Mouse (Mus musculus) CH12.LX (cell line): ENCODE data around the gene Fam222b. TPM values are rescaled to one million over a fixed set of nuclear protein-coding genes. Genes with fewer than 3 reads are reported as not detected.

Experiments
- DNase-seq: peaks from one replicate; pipeline ENCODE4 v3.0.0-alpha.2; 2013; ENCODE audit errors: extremely low read depth
- H3K27ac ChIP-seq: 2 replicates; pipeline ENCODE4 v1.5.1; 2012; ENCODE audit warnings: low read depth, mild to moderate bottlenecking, control low read depth, moderate library complexity; ENCODE audit not compliant: insufficient read depth
- H3K27me3 ChIP-seq: replicated peaks from 2 replicates; pipeline ENCODE3; 2012; ENCODE audit warnings: inconsistent platforms
- H3K36me3 ChIP-seq, 2 experiments: replicated peaks in 1 of 2; 2 replicates each; pipeline versions ENCODE3 to v1.6.1; 2012; ENCODE audit warnings: inconsistent platforms in 1 of 2, low read length in 1 of 2, mild to moderate bottlenecking in 1 of 2, mixed read lengths in 1 of 2, moderate library complexity in 1 of 2; ENCODE audit not compliant: control insufficient read depth in 1 of 2, insufficient read depth in 1 of 2
- H3K4me1 ChIP-seq, 2 experiments: 2 replicates each; pipeline ENCODE4 v1.6.1; 2012; ENCODE audit warnings: inconsistent platforms in 1 of 2, moderate library complexity in 1 of 2; ENCODE audit not compliant: insufficient read depth in 2 of 2, control insufficient read depth in 1 of 2
- H3K4me2 ChIP-seq: 2 replicates; pipeline ENCODE4 v1.6.1; 2012; ENCODE audit warnings: low read depth, mild to moderate bottlenecking, control low read depth; ENCODE audit not compliant: poor library complexity, insufficient read depth, severe bottlenecking
- H3K4me3 ChIP-seq, 3 experiments: fragments of 150-350 bp in 1 of 3; sonication (generic) in 1 of 3; replicated peaks in 1 of 3; 2 replicates each; pipeline versions ENCODE3 to v1.5.1; 2011 to 2012; ENCODE audit warnings: low read depth in 2 of 3, low read length in 2 of 3, mild to moderate bottlenecking in 2 of 3, moderate library complexity in 2 of 3, control low read depth in 1 of 3, improper control_type of control experiment in 1 of 3, inconsistent platforms in 1 of 3, mixed read lengths in 1 of 3; ENCODE audit not compliant: poor library complexity in 1 of 3
- H3K79me2 ChIP-seq: replicated peaks from 2 replicates; pipeline ENCODE4 v1.6.1; 2012; ENCODE audit warnings: mild to moderate bottlenecking, moderate library complexity; ENCODE audit not compliant: control insufficient read depth, poor library complexity, insufficient read depth, severe bottlenecking; ENCODE audit errors: extremely low read depth
- H3K9ac ChIP-seq: 2 replicates; pipeline ENCODE4 v1.6.1; 2012; ENCODE audit warnings: low read depth, mild to moderate bottlenecking, control low read depth, moderate library complexity; ENCODE audit not compliant: insufficient read depth
- H3K9me3 ChIP-seq: replicated peaks from 2 replicates; pipeline ENCODE3; 2012; ENCODE audit warnings: low read length, inconsistent platforms, mixed read lengths
- BHLHE40 ChIP-seq: IDR thresholded peaks from 2 replicates; pipeline ENCODE4 v1.6.1; 2011; ENCODE audit warnings: mild to moderate bottlenecking, low read depth, low read length, improper control_type of control experiment
- CHD1 ChIP-seq: IDR thresholded peaks from 2 replicates; pipeline ENCODE4 v1.6.1; 2012; ENCODE audit warnings: low read depth, low read length, improper control_type of control experiment, inconsistent platforms
- E2F4 ChIP-seq: IDR thresholded peaks from 2 replicates; pipeline ENCODE4 v1.6.1; 2011; ENCODE audit warnings: low read depth, low read length, improper control_type of control experiment; ENCODE audit not compliant: insufficient replicate concordance
- EP300 ChIP-seq: IDR thresholded peaks from 2 replicates; pipeline ENCODE4 v1.6.1; 2011; ENCODE audit warnings: low read length, improper control_type of control experiment
- ETS1 ChIP-seq: conservative IDR thresholded peaks from 2 replicates; pipeline ENCODE4 v1.6.1; 2012; ENCODE audit warnings: low read depth, mild to moderate bottlenecking, inconsistent platforms, low read length, improper control_type of control experiment, moderate library complexity
- GABPA ChIP-seq: IDR thresholded peaks from 2 replicates; pipeline ENCODE4 v1.6.1; 2012; ENCODE audit warnings: low read depth, low read length, improper control_type of control experiment, inconsistent platforms; ENCODE audit not compliant: insufficient replicate concordance
- KAT2A ChIP-seq: IDR thresholded peaks from 2 replicates; pipeline ENCODE4 v1.6.1; 2012; ENCODE audit warnings: low read length, improper control_type of control experiment, inconsistent platforms; ENCODE audit not compliant: insufficient replicate concordance
- MAFK ChIP-seq: IDR thresholded peaks from 2 replicates; pipeline ENCODE4 v1.6.1; 2011; ENCODE audit warnings: low read length, improper control_type of control experiment; ENCODE audit not compliant: insufficient replicate concordance
- POLR2A ChIP-seq: IDR thresholded peaks from 2 replicates; pipeline ENCODE4 v1.6.1; 2011; ENCODE audit warnings: low read depth, mild to moderate bottlenecking, improper control_type of control experiment, low read length
- POLR2AphosphoS2 ChIP-seq: IDR thresholded peaks from 2 replicates; pipeline ENCODE4 v1.6.1; 2011; ENCODE audit warnings: low read depth, low read length, improper control_type of control experiment
- TBP ChIP-seq: conservative IDR thresholded peaks from 2 replicates; pipeline ENCODE4 v1.6.1; 2011; ENCODE audit warnings: low read depth, low read length, improper control_type of control experiment
- TCF12 ChIP-seq: IDR thresholded peaks from 2 replicates; pipeline ENCODE4 v1.6.1; 2014; ENCODE audit warnings: low read depth, mild to moderate bottlenecking, inconsistent platforms, low read length, improper control_type of control experiment
- USF2 ChIP-seq: conservative IDR thresholded peaks from 2 replicates; pipeline ENCODE4 v1.6.1; 2011; ENCODE audit warnings: low read depth, low read length, improper control_type of control experiment
- ZMIZ1 ChIP-seq: IDR thresholded peaks from 2 replicates; pipeline ENCODE4 v1.6.1; 2012; ENCODE audit warnings: low read depth, mild to moderate bottlenecking, inconsistent platforms, low read length, improper control_type of control experiment
- ZNF384 ChIP-seq: IDR thresholded peaks from 2 replicates; pipeline ENCODE4 v1.6.1; 2012; ENCODE audit warnings: low read depth, low read length, improper control_type of control experiment, inconsistent platforms
- dilution Hi-C: fragments of 300-500 bp; cut with MboI; formaldehyde crosslinking; loops from 2 replicates; pipeline ENCODE4 v1.14.3; 2020; ENCODE audit warnings: low sequenced_read_pairs; ENCODE audit not compliant: extremely low pct_unique_long_range_greater_than_20kb, extremely low pct_ligation_motif_present
- in situ Hi-C: fragments of 300-500 bp; cut with MboI; formaldehyde crosslinking; loops from 3 replicates; pipeline ENCODE4 v1.14.3; 2019; ENCODE audit warnings: low sequenced_read_pairs, low pct_ligation_motif_present, low pct_unique_long_range_greater_than_20kb, mixed read lengths
- polyA plus RNA-seq: library from polyadenylated mRNA; unstranded; fragments of >175 nt; gene quantifications from 2 replicates; pipeline ENCODE4 v1.2.1, GENCODE M21; 2012; ENCODE audit warnings: low read depth; ENCODE audit not compliant: insufficient read length
- total RNA-seq, 2 experiments: library from RNA; depleted of rRNA; stranded (reverse); fragments of 300-350 nt in 1 of 2; fragments of >200 nt in 1 of 2; gene quantifications; 2 replicates each; pipeline ENCODE4 v1.2.3; 2012 to 2014

The Fam222b gene
- total and polyA plus RNA-seq, 3 experiments = 5.9 to 34.4 (median 8.7) TPM

GRCm38 (mm10) chr11:78137584-78137983 is 43.1 kb downstream of the Fam222b start:
- H3K4me3 ChIP-seq = no peak overlapping the region
- no peak for DNase-seq
- H3K4me1 ChIP-seq = peaks cover 0 to 34% of the 10 kb centered on the region in 2 experiments; a peak in 2 of 4 replicates
- no peak for TF ChIP-seq MAFK
- TF ChIP-seq POLR2AphosphoS2 = no peak
- no peak for TF ChIP-seq CHD1
- no peak for TF ChIP-seq ZMIZ1
- TF ChIP-seq EP300 = no peak
- H3K9ac ChIP-seq = no peak overlapping the region
- no peak overlapping the region for H3K4me2 ChIP-seq
- H3K36me3 ChIP-seq = peaks cover 0 to 68% of the 10 kb centered on the region in 2 experiments
- dilution Hi-C loops = no loop called here
- H3K79me2 ChIP-seq = peaks cover 52% of the 10 kb centered on the region
- H3K9me3 ChIP-seq = no peaks in the 10 kb centered on the region
- H3K27ac ChIP-seq = no peak overlapping the region
- in situ Hi-C loops = no loop called here
- H3K27me3 ChIP-seq = no peaks in the 10 kb centered on the region

- dilution Hi-C loops (no loop called here), in situ Hi-C loops (no loop called here)
- H3K79me2 ChIP-seq = peaks cover 47% of the 10 kb centered on the region
- no peaks in the 10 kb centered on the region for H3K9me3 ChIP-seq
- TF ChIP-seq BHLHE40 = no peak
- no peak for TF ChIP-seq TBP
- TF ChIP-seq ZNF384 = no peak
- TF ChIP-seq KAT2A = no peak
- TF ChIP-seq POLR2A = no peak
- TF ChIP-seq GABPA = no peak
- no peak for TF ChIP-seq TCF12
- H3K27me3 ChIP-seq = no peaks in the 10 kb centered on the region
- H3K9ac ChIP-seq = no peak overlapping the region
- no peak overlapping the region for H3K27ac ChIP-seq
- no peak for DNase-seq
- H3K4me2 ChIP-seq = no peak overlapping the region
- H3K4me1 ChIP-seq = peaks cover 0 to 30% of the 10 kb centered on the region in 2 experiments; a peak in 2 of 4 replicates
- no peak overlapping the region for H3K4me3 ChIP-seq
- H3K36me3 ChIP-seq = peaks cover 2 to 67% of the 10 kb centered on the region in 2 experiments
Observed at GRCm38 (mm10) chr11:78138023-78138422, 43.6 kb downstream of the Fam222b start.

GRCm38 (mm10) chr11:78140665-78141064 is 46.2 kb downstream of the Fam222b start:
- no peak for DNase-seq

More at GRCm38 (mm10) chr11:78140665-78141064, 46.2 kb downstream of the Fam222b start:
- H3K9ac ChIP-seq = no peak overlapping the region
- no peak overlapping the region for H3K4me3 ChIP-seq
- H3K79me2 ChIP-seq = peaks cover 37% of the 10 kb centered on the region
- dilution Hi-C loops (no loop called here), in situ Hi-C loops (no loop called here)
- no peak overlapping the region for H3K27ac ChIP-seq
- no peaks in the 10 kb centered on the region for H3K9me3 ChIP-seq
- peaks cover 23 to 79% of the 10 kb centered on the region in 2 experiments for H3K36me3 ChIP-seq
- TF ChIP-seq ETS1 (no peak), E2F4 (no peak), BHLHE40 (no peak), CHD1 (no peak), ZMIZ1 (no peak), USF2 (no peak)
- H3K4me2 ChIP-seq = no peak overlapping the region
- H3K4me1 ChIP-seq = peaks cover 0 to 25% of the 10 kb centered on the region in 2 experiments; a peak in 2 of 4 replicates
- no peaks in the 10 kb centered on the region for H3K27me3 ChIP-seq
